Mouse (Mus musculus): ENCODE measurements around the gene Gsta3.

- TF ChIP-seq CTCF (IDR thresholded peaks at IDR 0.05; ENCODE audit: insufficient read depth, low read depth, low read length): no peak
- no peak for TF ChIP-seq POLR2A (IDR thresholded peaks at IDR 0.05; ENCODE audit: insufficient read depth, low read depth, low read length)
These were observed 23.6 kb downstream of the Gsta3 start for GRCm38 (mm10) chr1:21263986-21264385.

All from olfactory bulb, adult 2 months (tissue).